Mouse (Mus musculus) cerebellum, adult 2 months (tissue): ENCODE measurements at regions not wholly inside any gene's neighbourhood (a gene's known extent, or its start where the extent isn't known, plus 50 kb on each side); places are given as distances from the start of the nearest gene placed in this dataset.
A peak's percentile ranks its signal among the peaks of the same experiment; 100 is the strongest.

Experiments used
- DNase-seq, 2 experiments: peaks; one replicate each; pipeline ENCODE4 v3.0.0; 2021
- H3K27ac ChIP-seq: fragments of 200-500 bp; 2 replicates; pipeline ENCODE4 v1.5.1; 2012; ENCODE audit warnings: low read length, control low read depth, inconsistent platforms; ENCODE audit not compliant: insufficient read depth
- H3K27me3 ChIP-seq: fragments of 200-500 bp; 2 replicates; pipeline ENCODE4 v1.6.1; 2012; ENCODE audit warnings: inconsistent platforms, mild to moderate bottlenecking, low read length, moderate library complexity; ENCODE audit not compliant: control insufficient read depth, insufficient read depth
- H3K4me1 ChIP-seq: fragments of 200-500 bp; 2 replicates; pipeline ENCODE4 v1.6.1; 2011; ENCODE audit warnings: low read length; ENCODE audit not compliant: control insufficient read depth, insufficient read depth
- H3K4me3 ChIP-seq: fragments of 200-500 bp; replicated peaks from 2 replicates; pipeline ENCODE3; 2011; ENCODE audit warnings: mild to moderate bottlenecking, low read depth, low read length, control low read depth; ENCODE audit not compliant: insufficient read depth
- CTCF ChIP-seq: fragments of 200-500 bp; IDR thresholded peaks from 2 replicates; pipeline ENCODE4 v1.5.1; 2011; ENCODE audit warnings: low read depth, mild to moderate bottlenecking, control low read depth, low read length, moderate library complexity, borderline replicate concordance; ENCODE audit not compliant: insufficient read depth
- POLR2A ChIP-seq: fragments of 200-500 bp; IDR thresholded peaks from 2 replicates; pipeline ENCODE4 v1.6.1; 2011; ENCODE audit warnings: low read length, control low read depth, borderline replicate concordance; ENCODE audit not compliant: insufficient read depth
- WGBS: fragments of 180-500 bp; shearing (Covaris S2); methylation state at CpG from one replicate; pipeline ENCODE4 v1.1.7; 2018; 5-methylcytosine and 5-hydroxymethylcytosine counted together

DNA sequence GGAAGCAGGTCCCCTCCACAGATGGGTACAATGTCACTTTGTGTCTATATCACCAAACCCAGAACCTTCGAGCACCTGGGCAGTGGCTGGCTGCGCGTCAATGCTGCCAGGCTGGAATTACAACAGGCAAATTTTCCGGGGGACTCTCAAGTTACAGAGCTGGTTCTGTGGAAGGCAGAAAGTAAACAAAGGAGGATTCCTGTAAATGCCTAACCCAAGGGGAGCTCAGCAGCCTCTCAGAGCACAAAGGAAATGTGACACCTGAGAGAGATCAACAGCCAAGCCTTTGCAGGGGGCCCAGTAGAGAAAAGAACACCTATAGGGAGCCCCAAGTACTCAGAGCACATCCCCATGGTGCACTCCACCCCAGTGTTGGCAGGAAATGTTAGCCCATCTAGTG, 70.7 kb downstream of the Setd4 start:
- no peak for DNase-seq
- TF ChIP-seq CTCF: no peak
- TF ChIP-seq POLR2A: no peak
- Histone ChIP-seq H3K4me3 (no peak overlapping the region), H3K27ac (no peak overlapping the region), H3K4me1 (no peaks in the 10 kb centered on the region), H3K27me3 (no peaks in the 10 kb centered on the region; the same call in 1 of the 2 replicates)
- WGBS: 23% methylated on average over 4 of the region's 4 CpGs

GRCm38 (mm10) chr16:93531937-93532336, 71.9 kb downstream of the Setd4 start:
- no peak for TF ChIP-seq CTCF
- no peak for TF ChIP-seq POLR2A
- Histone ChIP-seq H3K4me1 (no peaks in the 10 kb centered on the region), H3K27me3 (no peaks in the 10 kb centered on the region; the same call in 1 of the 2 replicates), H3K4me3 (no peak overlapping the region), H3K27ac (no peak overlapping the region)
- 81% methylated on average over 8 of the region's 8 CpGs for WGBS
- DNase-seq: no peak

- H3K27ac ChIP-seq: no peak overlapping the region
- no peaks in the 10 kb centered on the region for H3K4me1 ChIP-seq
- H3K4me3 ChIP-seq: no peak overlapping the region
- DNase-seq: no peak
- 61% methylated on average over 2 of the region's 2 CpGs for WGBS
- TF ChIP-seq CTCF: no peak
- no peak for TF ChIP-seq POLR2A
- H3K27me3 ChIP-seq: no peaks in the 10 kb centered on the region; the same call in 1 of the 2 replicates
Observed at GRCm38 (mm10) chr16:93522485-93522884, 81.4 kb downstream of the Setd4 start.

GRCm38 (mm10) chr16:93520481-93520880, 83.4 kb downstream of the Setd4 start:
- Histone ChIP-seq H3K4me3 (no peak overlapping the region), H3K27me3 (no peaks in the 10 kb centered on the region; the same call in 1 of the 2 replicates), H3K27ac (no peak overlapping the region), H3K4me1 (no peaks in the 10 kb centered on the region)
- no peak for DNase-seq
- TF ChIP-seq CTCF (no peak), POLR2A (no peak)
- 84% methylated on average over 3 of the region's 3 CpGs for WGBS

DNA sequence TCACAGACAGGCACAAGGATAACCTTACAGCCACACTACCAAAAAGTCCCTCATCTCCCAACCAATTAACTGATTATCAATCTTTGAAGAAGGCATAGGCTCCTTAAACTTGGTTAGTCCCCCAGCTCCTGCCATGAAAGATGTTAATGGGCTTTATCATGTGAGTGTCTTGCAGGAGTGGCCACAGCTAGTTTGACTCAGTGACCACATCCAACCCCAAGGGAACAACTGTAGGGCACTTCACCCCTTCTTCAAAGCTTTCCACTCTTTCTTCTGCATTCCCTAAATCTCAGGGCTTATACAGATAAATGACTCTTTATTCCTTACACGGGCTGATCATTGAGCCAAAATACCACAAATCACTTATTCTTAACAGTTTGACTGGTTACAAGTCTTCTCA, 85.2 kb downstream of the Setd4 start:
- no peak for DNase-seq
- H3K27ac ChIP-seq: no peak overlapping the region
- TF ChIP-seq CTCF (no peak), POLR2A (no peak)
- H3K4me3 ChIP-seq: no peak overlapping the region
- H3K4me1 ChIP-seq: no peaks in the 10 kb centered on the region
- WGBS: 97% methylated on average over 1 of the region's 1 CpGs
- H3K27me3 ChIP-seq: no peaks in the 10 kb centered on the region; the same call in 1 of the 2 replicates

DNA sequence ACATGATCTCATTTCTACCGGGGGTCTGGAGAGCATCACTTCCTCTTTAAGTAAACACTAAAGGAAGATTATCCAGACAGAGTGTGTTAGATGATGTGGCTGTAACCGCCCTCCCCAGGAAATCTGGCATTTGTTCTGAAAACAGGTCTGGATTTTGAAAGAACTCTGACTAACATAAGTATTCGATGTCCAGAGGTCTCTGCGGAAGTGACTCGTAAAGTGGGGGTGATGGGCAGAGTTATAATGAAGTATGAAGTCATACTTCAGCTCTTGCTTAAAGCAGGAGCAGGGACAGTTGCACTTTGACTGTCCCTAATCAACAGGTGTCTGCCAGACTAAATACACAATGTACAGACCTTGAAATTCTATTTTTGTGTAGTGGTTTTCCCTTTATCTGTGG, 87.1 kb downstream of the Setd4 start:
- no peak overlapping the region for H3K27ac ChIP-seq
- H3K4me1 ChIP-seq: no peaks in the 10 kb centered on the region
- DNase-seq: no peak
- no peak for TF ChIP-seq POLR2A
- no peak for TF ChIP-seq CTCF
- 56% methylated on average over 5 of the region's 5 CpGs for WGBS
- H3K27me3 ChIP-seq: no peaks in the 10 kb centered on the region
- H3K4me3 ChIP-seq: no peak overlapping the region

- no peak overlapping the region for H3K27ac ChIP-seq
- WGBS: 13% methylated on average over 5 of the region's 5 CpGs
- H3K4me3 ChIP-seq: no peak overlapping the region
- TF ChIP-seq POLR2A: no peak
- TF ChIP-seq CTCF: no peak
- no peaks in the 10 kb centered on the region for H3K4me1 ChIP-seq
- DNase-seq: peak; percentile 15 to 48
- no peaks in the 10 kb centered on the region for H3K27me3 ChIP-seq
Observed at GRCm38 (mm10) chr16:93515456-93515941, 88.4 kb downstream of the Setd4 start.

GRCm38 (mm10) chr16:93513616-93514041, 90.2 kb downstream of the Setd4 start:
- no peak overlapping the region for H3K27ac ChIP-seq
- DNase-seq: no peak
- no peaks in the 10 kb centered on the region for H3K4me1 ChIP-seq
- 94% methylated on average over 5 of the region's 5 CpGs for WGBS
- no peak overlapping the region for H3K4me3 ChIP-seq
- no peak for TF ChIP-seq POLR2A
- no peak for TF ChIP-seq CTCF
- no peaks in the 10 kb centered on the region for H3K27me3 ChIP-seq
